Mouse (Mus musculus) thymus, postnatal 10 days (tissue): ENCODE measurements at regions not wholly inside any gene's neighbourhood (a gene's known extent, or its start where the extent isn't known, plus 50 kb on each side); places are given as distances from the start of the nearest gene placed in this dataset.

Experiments used
- DNase-seq, 2 experiments: peaks; one replicate each; pipeline ENCODE4 v3.0.0; 2021; ENCODE audit warnings: low spot score in 2 of 2

DNA sequence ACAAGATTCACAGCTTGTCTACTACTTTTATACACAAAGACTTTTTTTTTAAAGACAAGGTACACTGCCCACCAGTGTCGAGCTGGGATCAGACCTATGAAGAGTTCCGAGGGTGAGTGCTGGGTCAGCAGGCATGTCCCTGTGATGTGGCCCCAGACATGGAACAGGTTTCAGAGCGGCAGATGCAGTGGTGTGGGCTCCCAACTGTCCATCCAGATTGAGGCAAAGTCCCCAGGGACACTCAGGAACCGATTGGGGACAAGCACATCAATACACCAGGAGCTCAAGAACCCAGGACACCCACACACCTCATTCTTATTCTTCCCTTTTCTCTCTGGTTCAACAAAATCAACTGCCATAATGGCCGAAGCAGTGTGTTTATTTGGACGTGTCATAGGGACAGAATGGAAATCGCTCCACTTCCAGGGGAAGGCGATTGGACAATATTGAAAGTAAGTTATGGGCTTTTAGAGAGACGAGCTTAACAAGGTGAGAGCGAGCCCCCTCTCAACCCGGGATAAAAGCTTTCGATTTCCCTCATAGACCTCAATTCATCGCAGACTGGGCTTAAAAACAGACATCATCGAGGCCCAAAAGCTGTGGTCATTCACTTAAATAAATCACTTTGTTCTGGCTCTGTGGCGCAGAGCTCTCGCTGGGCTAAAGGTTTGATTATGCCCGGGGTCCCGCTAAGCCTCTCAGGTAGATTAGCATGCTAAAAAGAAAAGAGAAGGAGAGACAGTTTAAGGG, 127.6 kb upstream of the Zdhhc25 start:
- DNase-seq = no peak

DNA sequence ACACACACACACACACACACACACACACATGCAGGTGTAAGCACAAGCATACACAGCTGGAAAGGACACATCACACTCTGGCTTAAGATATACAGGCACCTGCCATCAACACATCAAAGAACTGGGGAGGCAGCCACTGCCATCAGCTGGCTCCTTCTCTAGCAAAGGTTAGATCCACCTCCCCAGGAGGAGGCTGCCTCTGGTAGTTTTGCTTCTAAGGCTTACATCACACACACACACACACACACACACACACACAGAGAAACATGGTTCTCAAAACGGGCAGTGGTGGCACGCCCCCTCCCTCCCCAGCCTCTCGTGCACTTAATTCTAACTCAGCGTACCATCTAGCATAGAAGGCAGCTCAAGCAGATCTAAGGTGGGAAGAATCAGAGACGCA, 126.9 kb upstream of the Zdhhc25 start:
- DNase-seq = no peak

GRCm38 (mm10) chr15:88483471-88483870, 116.6 kb upstream of the Zdhhc25 start:
- no peak for DNase-seq

- no peak for DNase-seq
Observed at GRCm38 (mm10) chr15:88489715-88490114, 110.4 kb upstream of the Zdhhc25 start.

DNA sequence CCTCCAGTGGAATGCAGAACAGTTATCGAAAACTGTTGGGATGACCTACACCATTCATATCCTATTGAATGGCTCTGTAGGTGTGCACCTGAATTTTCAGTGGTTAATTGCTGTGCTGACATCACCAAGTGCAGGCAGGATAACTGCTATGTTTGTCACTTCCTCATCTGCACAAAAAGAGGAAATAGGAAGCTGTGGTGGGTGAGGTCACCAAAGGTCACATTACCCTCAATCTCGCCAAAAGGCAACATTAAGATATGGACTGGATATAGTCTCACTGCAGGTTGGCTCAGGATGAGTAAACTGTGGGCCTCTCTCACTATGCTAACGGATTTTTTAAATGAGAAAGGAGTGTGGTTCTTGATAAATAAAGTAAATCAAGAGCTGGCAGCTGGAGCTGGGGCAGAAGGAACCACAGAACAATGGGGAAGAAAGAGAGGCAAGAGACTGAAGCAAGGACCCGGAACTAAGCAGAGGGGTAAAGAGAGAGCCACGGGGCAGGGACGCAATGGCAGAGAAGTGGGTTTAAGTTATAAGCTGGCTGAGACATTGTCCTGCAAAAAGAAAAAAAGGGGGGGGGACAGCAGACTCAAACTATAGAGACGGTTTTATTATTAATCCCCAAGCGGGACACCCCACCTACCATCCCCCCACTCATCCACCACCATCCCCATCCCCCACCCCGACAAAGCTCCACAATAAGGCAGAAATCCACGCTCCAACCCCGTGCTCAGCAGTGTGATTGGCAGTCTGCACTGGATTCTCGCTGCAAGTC, 109.6 kb upstream of the Zdhhc25 start:
- no peak for DNase-seq

DNA sequence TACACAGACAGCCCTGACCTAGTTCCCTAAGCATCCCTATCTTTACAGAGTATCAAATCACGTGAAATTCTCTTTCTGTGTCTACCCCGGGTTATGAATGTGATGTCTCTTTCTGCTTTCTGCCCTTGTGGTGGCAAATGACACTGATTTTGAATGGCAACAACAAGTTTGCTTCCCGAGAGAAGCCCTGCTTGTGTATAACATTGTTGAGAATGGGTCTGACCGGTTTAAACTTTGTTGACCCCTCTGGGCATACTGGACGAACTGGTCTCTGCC, 109.1 kb upstream of the Zdhhc25 start:
- DNase-seq = no peak

GRCm38 (mm10) chr15:88497957-88498356, 102.1 kb upstream of the Zdhhc25 start:
- no peak for DNase-seq

DNA sequence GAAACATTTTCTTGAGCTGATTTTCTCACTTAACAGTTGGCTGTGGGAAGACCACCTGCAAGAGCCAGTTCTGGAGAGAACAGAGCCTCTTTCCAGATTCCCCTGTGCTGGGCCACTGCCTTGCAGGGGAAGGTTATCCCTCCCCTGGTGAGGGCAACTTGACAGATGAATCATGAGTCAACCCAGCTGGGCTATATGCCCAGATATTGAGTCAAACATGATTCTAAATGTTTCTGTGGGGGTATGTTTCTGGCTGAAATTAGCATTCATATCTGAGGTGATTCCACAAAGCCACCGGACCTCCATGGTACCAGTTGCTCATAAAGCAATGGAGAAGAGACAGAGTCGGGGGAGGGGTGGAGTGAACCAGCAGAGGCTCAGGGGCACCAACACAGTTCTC, 97.8 kb upstream of the Zdhhc25 start:
- no peak for DNase-seq

GRCm38 (mm10) chr15:88503896-88504295, 96.2 kb upstream of the Zdhhc25 start:
- DNase-seq = no peak

GRCm38 (mm10) chr15:88505491-88506119, 94.5 kb upstream of the Zdhhc25 start:
- DNase-seq = no peak

DNA sequence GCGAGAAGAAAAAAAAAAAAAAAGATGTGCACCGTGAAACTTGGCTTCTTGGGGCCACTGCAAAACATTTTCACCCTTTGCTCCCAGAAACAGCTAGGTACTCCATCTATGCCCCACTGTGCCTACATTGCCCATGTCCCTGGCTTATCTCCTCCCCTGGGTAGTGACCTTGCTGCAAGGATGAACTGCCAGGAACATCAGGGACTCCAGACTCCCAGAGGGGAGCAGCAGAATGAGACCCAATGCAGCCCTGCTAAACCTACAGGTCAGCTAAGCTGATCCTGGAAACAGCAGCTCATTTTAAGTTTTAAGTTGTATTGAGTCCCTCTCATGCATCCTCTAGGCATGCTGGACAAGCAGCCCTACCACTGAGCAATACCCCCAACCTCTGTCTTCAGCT, 92.2 kb upstream of the Zdhhc25 start:
- DNase-seq = no peak

GRCm38 (mm10) chr15:88508971-88509370, 91.1 kb upstream of the Zdhhc25 start:
- no peak for DNase-seq

DNA sequence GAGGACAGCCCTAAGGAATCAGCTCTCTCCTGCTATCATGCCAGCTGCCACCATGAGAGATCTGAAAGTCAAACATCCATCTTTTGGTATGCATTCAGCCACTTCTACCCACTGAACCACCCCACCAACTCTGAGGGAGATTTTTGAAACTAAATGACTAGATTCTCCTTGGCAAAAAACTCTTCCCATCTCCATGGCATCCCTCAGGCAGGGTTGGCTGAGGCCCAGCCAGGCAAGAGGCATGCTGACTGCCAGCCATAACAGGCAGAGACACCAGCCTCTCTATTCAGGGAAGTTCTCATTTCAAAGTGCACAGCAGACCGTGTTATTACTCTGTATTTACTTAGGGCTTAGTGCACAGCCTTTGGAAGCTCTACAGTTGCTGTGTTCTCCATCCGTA, 90.5 kb upstream of the Zdhhc25 start:
- DNase-seq = no peak

GRCm38 (mm10) chr15:88514091-88514490, 86.0 kb upstream of the Zdhhc25 start:
- DNase-seq = no peak

- DNase-seq = no peak
Observed at GRCm38 (mm10) chr15:88531218-88531617, 68.9 kb upstream of the Zdhhc25 start.

- no peak for DNase-seq
Observed at GRCm38 (mm10) chr15:88532008-88532407, 68.1 kb upstream of the Zdhhc25 start.

DNA sequence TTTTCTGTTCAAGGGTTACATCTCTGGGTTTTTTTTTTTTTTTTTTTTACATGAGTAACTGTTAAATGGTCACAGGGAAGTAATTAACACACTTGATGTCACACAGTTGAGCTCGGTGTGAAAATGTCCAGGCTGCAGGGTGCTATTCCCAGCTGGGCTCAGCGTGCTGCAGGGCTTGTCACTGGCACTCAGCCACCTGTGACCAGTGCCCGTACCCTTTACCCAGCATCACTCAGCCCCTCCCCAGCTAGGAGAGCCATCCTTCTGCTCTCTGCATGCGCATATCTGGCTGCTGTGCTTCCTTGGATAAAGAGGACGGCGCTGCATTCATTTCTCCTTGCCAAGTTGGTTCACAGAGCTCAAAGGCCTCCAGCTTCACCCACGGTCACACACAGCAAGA, 66.7 kb upstream of the Zdhhc25 start:
- no peak for DNase-seq

- DNase-seq = no peak
Observed at GRCm38 (mm10) chr15:88535516-88535915, 64.6 kb upstream of the Zdhhc25 start.

- DNase-seq = no peak
Observed at GRCm38 (mm10) chr15:88537190-88537589, 62.9 kb upstream of the Zdhhc25 start.

DNA sequence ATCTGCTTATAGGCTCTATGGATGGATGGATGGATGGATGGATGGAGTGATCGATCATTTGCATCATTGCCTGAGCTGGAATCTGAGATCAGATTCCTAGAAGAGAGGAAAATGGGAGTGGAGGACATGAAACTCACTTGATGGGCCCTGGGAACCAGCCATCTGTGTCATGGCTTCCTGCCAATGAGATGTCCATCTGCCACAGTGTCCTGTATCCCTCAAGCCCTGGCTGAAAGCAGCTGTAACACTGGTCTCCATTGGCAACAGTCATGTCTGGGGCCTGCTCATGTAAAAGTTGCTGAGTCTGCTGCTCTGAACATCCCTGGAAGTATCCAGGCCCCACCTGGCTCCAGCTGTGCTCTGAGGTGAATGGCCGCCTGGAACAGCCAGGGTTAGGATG, 57.5 kb upstream of the Zdhhc25 start:
- no peak for DNase-seq

DNA sequence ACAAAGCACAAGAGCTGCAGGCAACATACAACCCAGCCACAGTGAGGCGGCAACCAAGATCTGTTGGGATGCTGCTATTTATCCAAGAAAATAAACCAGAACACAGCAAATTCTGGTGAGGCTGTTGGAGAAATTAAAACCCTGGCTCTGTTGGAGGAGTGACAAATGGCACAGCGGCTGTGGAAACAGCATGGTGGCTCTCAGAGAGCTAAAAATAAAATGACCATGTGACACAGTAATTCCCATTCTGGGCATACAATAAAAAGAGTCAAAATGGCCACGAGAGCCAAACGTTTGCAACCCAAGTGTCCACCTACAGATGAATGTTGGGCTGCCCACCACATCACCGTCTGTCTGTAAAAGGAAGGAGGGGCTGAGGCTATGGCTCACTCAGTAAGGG, 55.9 kb upstream of the Zdhhc25 start:
- DNase-seq = no peak

DNA sequence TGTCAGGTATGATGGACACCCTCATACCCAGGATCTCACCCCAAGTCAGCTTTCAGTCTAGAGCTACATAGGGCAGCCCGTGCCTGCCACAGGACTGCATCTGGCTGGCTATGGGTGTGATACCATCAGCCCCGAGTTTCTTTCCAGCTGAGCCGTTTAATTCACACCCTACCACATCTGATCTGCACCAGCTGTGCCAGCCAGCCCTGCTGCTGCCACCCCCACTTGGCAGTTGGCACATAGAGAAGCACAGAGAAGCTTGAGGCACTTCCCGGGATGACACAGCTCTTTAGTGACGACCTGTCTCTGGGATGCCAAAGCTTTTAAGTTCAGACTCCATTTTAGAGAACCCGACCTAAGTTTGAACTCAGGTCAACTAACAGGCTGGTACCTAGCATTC, 51.8 kb upstream of the Zdhhc25 start:
- no peak for DNase-seq
